Mouse (Mus musculus): ENCODE results near the gene Vps16. TPM values are rescaled to one million over a fixed set of nuclear protein-coding genes. Genes with fewer than 3 reads are reported as not detected.

The Vps16 gene
- polyA plus RNA-seq, 1 experiment from 2014 or later: 76.4 TPM

DNA sequence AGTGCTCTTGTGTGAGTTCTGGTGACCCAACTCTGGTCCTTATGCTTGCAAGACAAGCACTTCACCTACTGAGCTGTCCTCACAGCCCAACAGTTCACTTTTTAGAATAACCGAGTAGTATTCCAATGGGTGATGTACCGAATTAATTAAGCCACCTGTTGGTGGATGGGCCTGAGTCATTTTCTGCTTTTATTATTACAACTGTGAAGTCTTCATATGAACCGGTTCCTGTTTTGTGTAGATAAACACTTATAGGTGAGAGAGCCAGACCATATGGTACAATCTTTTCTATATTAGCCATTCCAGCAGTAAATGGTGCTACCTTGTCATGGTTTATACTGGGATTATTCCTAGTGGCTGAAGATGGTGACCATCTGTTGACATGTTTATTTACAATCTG lies 11.4 kb upstream of the Vps16 start:
- Histone ChIP-seq H3K4me2 (ENCODE audit: low read depth, low read length) (no peak overlapping the region), H3K27me3 (ENCODE audit: control insufficient read depth, insufficient read depth, low read length) (no peaks in the 10 kb centered on the region), H3K27ac (ENCODE audit: low read depth, low read length) (no peak overlapping the region), H3K4me1 (ENCODE audit: control insufficient read depth, insufficient read depth, low read length) (no peaks in the 10 kb centered on the region), H3K9ac (replicated peaks; ENCODE audit: low read depth, low read length) (no peak overlapping the region), H3K9me3 (ENCODE audit: control insufficient read depth, low read length) (no peaks in the 10 kb centered on the region), H3K4me3 (ENCODE audit: low read depth, low read length) (no peak overlapping the region), H3K36me3 (ENCODE audit: control insufficient read depth, insufficient read depth, low read length) (no peaks in the 10 kb centered on the region)
- WGBS: 80% methylated on average over 3 of the region's 3 CpGs
- no peak for ATAC-seq (ENCODE audit: low read depth)

DNA sequence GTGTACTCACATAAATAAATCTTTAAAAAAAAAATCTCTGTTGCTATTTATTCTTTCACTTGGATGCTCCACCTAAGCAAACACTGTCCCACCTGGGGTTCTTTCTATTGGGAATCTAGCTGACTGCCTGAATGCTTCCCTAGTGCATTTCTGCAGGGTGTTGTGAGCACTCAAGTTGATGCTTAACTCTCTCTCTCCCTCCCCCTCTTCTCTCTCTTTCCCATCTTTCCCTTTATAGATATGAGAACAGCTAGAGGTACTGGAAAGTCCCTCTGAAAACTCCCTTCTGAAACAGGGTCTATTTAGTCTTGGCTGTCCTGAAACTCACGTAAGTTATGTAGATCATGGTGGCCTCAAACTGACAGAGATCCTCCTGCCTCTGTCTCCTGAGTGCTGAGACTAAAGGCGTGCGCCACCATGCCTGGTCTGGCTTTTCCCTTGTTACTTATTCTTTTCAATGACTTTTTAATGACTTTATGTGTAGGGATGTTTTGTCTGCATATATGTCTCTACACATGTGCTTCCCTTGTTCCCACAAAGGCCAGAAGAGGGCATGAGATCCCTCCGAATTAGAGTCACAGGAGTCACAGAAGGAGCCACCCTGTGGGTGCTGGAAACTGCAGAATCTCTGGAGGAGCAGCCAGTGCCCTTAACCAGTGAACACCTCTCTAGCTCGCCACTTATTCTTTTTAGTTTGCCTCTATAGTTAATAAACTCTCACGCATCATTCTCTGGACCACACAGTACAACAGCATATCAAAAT lies 9.9 kb upstream of the Vps16 start:
- Histone ChIP-seq H3K27me3 (ENCODE audit: control insufficient read depth, insufficient read depth, low read length) (no peaks in the 10 kb centered on the region), H3K27ac (ENCODE audit: low read depth, low read length) (no peak overlapping the region), H3K4me2 (ENCODE audit: low read depth, low read length) (no peak overlapping the region), H3K4me3 (ENCODE audit: low read depth, low read length) (no peak overlapping the region), H3K36me3 (ENCODE audit: control insufficient read depth, insufficient read depth, low read length) (0 out of 2 replicates have a peak, but pooled peaks cover 5% of the 10 kb centered on the region), H3K4me1 (ENCODE audit: control insufficient read depth, insufficient read depth, low read length) (no peaks in the 10 kb centered on the region), H3K9me3 (ENCODE audit: control insufficient read depth, low read length) (no peaks in the 10 kb centered on the region), H3K9ac (replicated peaks; ENCODE audit: low read depth, low read length) (no peak overlapping the region)
- WGBS: 68% methylated on average over 6 of the region's 6 CpGs
- no peak for ATAC-seq (ENCODE audit: low read depth)

DNA sequence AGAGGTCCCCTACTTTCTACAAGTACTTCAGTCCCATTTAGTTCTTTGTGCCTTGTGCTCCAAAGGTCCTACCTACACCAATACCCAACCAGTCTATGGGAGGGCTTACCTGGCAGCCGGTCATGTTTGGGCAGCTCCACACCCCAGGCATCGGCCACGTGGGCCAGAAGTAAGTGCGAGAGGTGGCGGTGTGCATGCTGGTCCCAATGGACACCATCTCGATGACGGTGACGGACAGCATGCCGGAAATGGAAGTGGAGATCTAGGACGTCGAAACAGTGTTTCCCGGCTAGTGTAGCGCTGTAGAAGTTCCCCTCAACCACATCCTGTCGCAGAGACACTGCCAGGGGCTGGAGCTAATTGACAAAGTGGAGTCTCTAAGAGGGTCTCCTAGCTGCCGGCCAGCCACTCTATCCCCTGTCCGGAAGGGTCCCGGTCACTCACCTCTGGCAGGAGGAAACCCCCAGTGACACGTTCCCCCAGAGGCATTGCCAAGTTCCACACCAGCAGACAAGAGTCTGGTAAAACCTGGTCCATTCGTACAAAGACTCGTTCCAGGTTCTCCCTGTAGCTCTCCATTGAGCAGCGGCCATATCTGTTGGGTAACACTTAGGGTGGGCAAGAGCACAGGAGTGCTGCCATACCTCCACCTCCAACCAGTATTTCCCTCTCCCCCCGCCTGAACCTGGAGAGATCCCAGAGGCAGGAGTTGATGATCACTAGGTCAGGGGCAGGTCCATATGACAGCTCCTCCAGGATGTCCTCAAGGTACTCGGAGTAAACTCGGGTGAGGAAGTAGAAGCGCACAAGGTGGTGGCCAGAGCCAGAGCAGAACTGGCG lies 2.1 kb upstream of the Vps16 start:
- H3K36me3 ChIP-seq (ENCODE audit: control insufficient read depth, insufficient read depth, low read length): 0 out of 2 replicates have a peak, but pooled peaks cover 5% of the 10 kb centered on the region
- no peak for ATAC-seq (ENCODE audit: low read depth)
- H3K27me3 ChIP-seq (ENCODE audit: control insufficient read depth, insufficient read depth, low read length): no peaks in the 10 kb centered on the region
- WGBS: 98% methylated on average over 26 of the region's 26 CpGs
- no peak overlapping the region for H3K27ac ChIP-seq (ENCODE audit: low read depth, low read length)
- H3K9me3 ChIP-seq (ENCODE audit: control insufficient read depth, low read length): no peaks in the 10 kb centered on the region
- peaks cover 14% of the 10 kb centered on the region for H3K4me1 ChIP-seq (ENCODE audit: control insufficient read depth, insufficient read depth, low read length)
- no peak overlapping the region for H3K4me2 ChIP-seq (ENCODE audit: low read depth, low read length)
- H3K9ac ChIP-seq (replicated peaks; ENCODE audit: low read depth, low read length): no peak overlapping the region
- H3K4me3 ChIP-seq (ENCODE audit: low read depth, low read length): no peak overlapping the region

DNA sequence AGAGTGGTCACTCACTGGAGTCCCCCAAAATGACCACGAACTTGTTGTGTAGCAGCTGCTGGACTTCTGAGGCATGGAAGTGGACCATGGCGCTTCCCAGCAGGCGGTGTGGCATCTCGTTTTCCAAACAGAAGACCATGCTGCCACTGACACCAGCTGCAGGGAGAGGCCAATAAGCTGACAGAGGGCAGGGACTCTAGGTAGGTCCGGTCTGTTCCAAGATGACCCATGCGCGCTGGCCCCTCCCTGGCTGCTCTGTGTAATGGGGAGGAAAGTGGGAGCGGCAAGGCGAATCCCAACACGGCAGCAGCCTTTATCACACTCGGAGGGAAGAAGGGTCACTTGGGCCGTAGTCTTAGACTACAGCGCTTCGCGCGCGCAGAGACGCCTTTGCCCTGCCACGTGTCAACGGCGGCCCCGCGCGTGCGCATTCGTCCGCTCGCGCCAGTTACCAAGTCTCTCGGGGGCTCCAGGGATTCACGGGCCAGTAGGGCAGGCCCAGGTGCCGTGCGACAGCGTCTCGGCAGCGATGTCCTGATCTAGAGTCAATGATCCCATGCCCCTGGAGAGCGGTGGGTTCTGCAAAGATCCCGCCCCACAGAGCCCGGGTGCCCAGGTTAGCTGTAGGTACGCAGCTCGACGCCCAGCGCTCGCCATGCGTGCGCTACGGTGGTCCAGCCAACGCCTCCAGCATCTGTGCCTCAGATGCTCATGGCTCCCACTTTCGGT lies 578 bp upstream of the Vps16 start:
- WGBS: 15% methylated on average over 43 of the region's 49 CpGs
- peak; percentile 84 for ATAC-seq (ENCODE audit: low read depth)

DNA sequence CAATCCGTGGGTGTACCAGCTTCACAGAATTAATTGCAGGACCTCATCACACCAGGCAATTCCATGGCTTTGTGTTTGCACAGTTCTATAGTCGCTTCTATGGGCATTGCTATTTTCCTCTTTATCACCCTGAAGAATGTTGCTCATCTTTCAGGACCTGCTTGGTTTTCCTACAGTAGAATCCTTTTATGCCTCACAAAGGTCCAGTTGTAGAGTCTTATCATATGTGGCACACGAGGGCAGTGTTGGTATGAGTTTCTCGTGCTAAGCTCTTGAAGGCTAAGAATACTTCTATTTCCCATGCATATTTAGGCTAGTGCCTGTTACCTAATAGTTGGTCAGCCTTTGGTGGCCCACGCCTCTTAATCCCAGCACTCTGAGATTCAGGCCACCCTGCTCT lies 973 bp downstream of the Vps16 start:
- peak overlapping the region; percentile 82 for H3K9ac ChIP-seq (replicated peaks; ENCODE audit: low read depth, low read length)
- ATAC-seq (ENCODE audit: low read depth): no peak
- H3K9me3 ChIP-seq (ENCODE audit: control insufficient read depth, low read length): no peaks in the 10 kb centered on the region
- 48% methylated on average over 5 of the region's 5 CpGs for WGBS
- H3K36me3 ChIP-seq (ENCODE audit: control insufficient read depth, insufficient read depth, low read length): no peaks in the 10 kb centered on the region
- H3K4me1 ChIP-seq (ENCODE audit: control insufficient read depth, insufficient read depth, low read length): peaks cover 14% of the 10 kb centered on the region
- peak overlapping the region; percentile 74 for H3K4me3 ChIP-seq (ENCODE audit: low read depth, low read length)
- H3K27ac ChIP-seq (ENCODE audit: low read depth, low read length): no peak overlapping the region
- peak overlapping the region; percentile 71 for H3K4me2 ChIP-seq (ENCODE audit: low read depth, low read length)
- no peaks in the 10 kb centered on the region for H3K27me3 ChIP-seq (ENCODE audit: control insufficient read depth, insufficient read depth, low read length)

More for the DNA sequence above, 578 bp upstream of the Vps16 start:
- Histone ChIP-seq H3K4me2 (ENCODE audit: low read depth, low read length) (peak overlapping the region; percentile 71), H3K36me3 (ENCODE audit: control insufficient read depth, insufficient read depth, low read length) (0 out of 2 replicates have a peak, but pooled peaks cover 5% of the 10 kb centered on the region), H3K4me1 (ENCODE audit: control insufficient read depth, insufficient read depth, low read length) (peaks cover 14% of the 10 kb centered on the region), H3K27ac (ENCODE audit: low read depth, low read length) (peak overlapping the region; percentile 92), H3K4me3 (ENCODE audit: low read depth, low read length) (peak overlapping the region; percentile 74), H3K27me3 (ENCODE audit: control insufficient read depth, insufficient read depth, low read length) (no peaks in the 10 kb centered on the region), H3K9ac (replicated peaks; ENCODE audit: low read depth, low read length) (peak overlapping the region; percentile 82), H3K9me3 (ENCODE audit: control insufficient read depth, low read length) (no peaks in the 10 kb centered on the region)

DNA sequence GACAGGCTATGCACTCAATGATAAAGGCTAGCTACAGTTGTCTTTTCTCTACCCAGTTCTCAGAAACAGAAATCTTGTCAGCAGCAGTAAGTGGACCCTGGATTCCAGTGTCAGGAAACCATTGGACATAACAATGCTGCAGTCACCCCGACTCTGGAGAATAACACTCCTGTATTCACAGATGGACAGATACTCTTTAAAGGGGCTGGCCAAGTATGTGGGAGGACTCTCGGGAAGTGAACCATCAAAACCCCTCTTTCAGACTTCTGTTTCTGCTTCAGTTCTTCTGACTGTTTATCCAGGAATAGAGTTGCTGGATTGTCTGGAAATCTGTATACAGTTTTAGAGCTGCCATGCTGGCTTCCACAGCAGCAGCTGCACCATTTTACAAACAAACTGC lies 5.7 kb downstream of the Vps16 start:
- no peak overlapping the region for H3K27ac ChIP-seq (ENCODE audit: low read depth, low read length)
- no peak for ATAC-seq (ENCODE audit: low read depth)
- H3K4me3 ChIP-seq (ENCODE audit: low read depth, low read length): no peak overlapping the region
- 67% methylated on average over 2 of the region's 2 CpGs for WGBS
- H3K4me1 ChIP-seq (ENCODE audit: control insufficient read depth, insufficient read depth, low read length): peaks cover 5% of the 10 kb centered on the region; the same call in 1 of the 2 replicates
- no peak overlapping the region for H3K9ac ChIP-seq (replicated peaks; ENCODE audit: low read depth, low read length)
- H3K4me2 ChIP-seq (ENCODE audit: low read depth, low read length): no peak overlapping the region
- no peaks in the 10 kb centered on the region; the same call in 1 of the 2 replicates for H3K36me3 ChIP-seq (ENCODE audit: control insufficient read depth, insufficient read depth, low read length)
- H3K9me3 ChIP-seq (ENCODE audit: control insufficient read depth, low read length): no peaks in the 10 kb centered on the region
- no peaks in the 10 kb centered on the region for H3K27me3 ChIP-seq (ENCODE audit: control insufficient read depth, insufficient read depth, low read length)

DNA sequence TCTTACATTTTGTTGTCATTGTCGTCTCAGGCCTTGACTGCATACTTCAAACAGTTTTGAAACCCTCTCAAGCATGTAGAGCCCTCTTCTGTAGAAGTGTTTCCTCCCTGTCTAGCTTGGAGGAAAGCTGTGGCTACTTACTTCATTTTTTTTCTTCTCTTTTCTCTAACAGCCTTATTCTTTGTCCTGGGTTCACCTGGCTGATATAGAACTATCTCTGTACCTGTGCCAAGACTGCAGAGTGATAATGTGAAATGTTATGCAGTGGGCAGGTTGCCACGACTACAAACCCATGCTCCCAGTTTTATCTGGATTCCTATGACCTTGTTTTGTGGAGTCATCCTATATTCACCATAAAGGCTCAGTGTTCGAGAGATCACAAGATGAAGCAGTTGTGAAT lies 6.3 kb downstream of the Vps16 start:
- H3K4me1 ChIP-seq (ENCODE audit: control insufficient read depth, insufficient read depth, low read length): no peaks in the 10 kb centered on the region
- H3K9me3 ChIP-seq (ENCODE audit: control insufficient read depth, low read length): no peaks in the 10 kb centered on the region
- no peak for ATAC-seq (ENCODE audit: low read depth)
- 84% methylated on average over 3 of the region's 3 CpGs for WGBS
- no peak overlapping the region for H3K4me3 ChIP-seq (ENCODE audit: low read depth, low read length)
- H3K4me2 ChIP-seq (ENCODE audit: low read depth, low read length): no peak overlapping the region
- no peak overlapping the region for H3K9ac ChIP-seq (replicated peaks; ENCODE audit: low read depth, low read length)
- H3K27ac ChIP-seq (ENCODE audit: low read depth, low read length): no peak overlapping the region
- H3K27me3 ChIP-seq (ENCODE audit: control insufficient read depth, insufficient read depth, low read length): no peaks in the 10 kb centered on the region
- H3K36me3 ChIP-seq (ENCODE audit: control insufficient read depth, insufficient read depth, low read length): no peaks in the 10 kb centered on the region; the same call in 1 of the 2 replicates

DNA sequence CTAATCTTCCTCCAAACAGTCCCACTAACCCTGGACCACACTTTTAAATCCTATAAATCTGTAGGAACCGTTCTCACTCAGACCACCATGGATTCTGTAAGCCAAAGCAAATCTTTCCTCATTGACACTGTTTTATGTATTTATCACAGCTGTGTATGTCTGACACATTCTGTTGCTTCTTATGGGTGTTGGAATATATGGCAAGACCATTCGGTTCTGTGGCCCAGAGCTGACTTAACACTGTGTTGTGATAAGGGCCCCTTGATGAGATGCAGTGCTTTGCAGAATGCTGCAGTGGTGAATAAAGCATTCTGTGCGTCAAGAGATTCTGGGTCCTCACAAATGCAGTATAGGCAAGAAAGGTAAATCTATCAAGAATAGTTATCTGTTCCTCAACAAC lies 8.0 kb downstream of the Vps16 start:
- H3K4me1 ChIP-seq (ENCODE audit: control insufficient read depth, insufficient read depth, low read length): no peaks in the 10 kb centered on the region
- H3K4me3 ChIP-seq (ENCODE audit: low read depth, low read length): no peak overlapping the region
- H3K27ac ChIP-seq (ENCODE audit: low read depth, low read length): no peak overlapping the region
- H3K4me2 ChIP-seq (ENCODE audit: low read depth, low read length): no peak overlapping the region
- H3K27me3 ChIP-seq (ENCODE audit: control insufficient read depth, insufficient read depth, low read length): no peaks in the 10 kb centered on the region
- WGBS: 91% methylated on average over 3 of the region's 3 CpGs
- H3K9me3 ChIP-seq (ENCODE audit: control insufficient read depth, low read length): no peaks in the 10 kb centered on the region
- no peaks in the 10 kb centered on the region; the same call in 1 of the 2 replicates for H3K36me3 ChIP-seq (ENCODE audit: control insufficient read depth, insufficient read depth, low read length)
- ATAC-seq (ENCODE audit: low read depth): no peak
- no peak overlapping the region for H3K9ac ChIP-seq (replicated peaks; ENCODE audit: low read depth, low read length)

Data from neural tube, embryonic 14.5 days (tissue).